Mouse (Mus musculus) myocyte (in vitro differentiated cells): ENCODE measurements around the gene Aig1.

Source experiments
- CEBPB ChIP-seq: IDR thresholded peaks from 2 replicates; pipeline ENCODE4 v1.6.1; 2011; ENCODE audit warnings: mild to moderate bottlenecking, moderate library complexity; ENCODE audit not compliant: poor library complexity, insufficient read depth, severe bottlenecking
- E2F4 ChIP-seq: IDR thresholded peaks from one replicate; pipeline ENCODE4 v1.6.1; 2011; ENCODE audit warnings: mild to moderate bottlenecking, control low read depth, moderate library complexity; ENCODE audit not compliant: insufficient read depth
- MAX ChIP-seq: IDR thresholded peaks from one replicate; pipeline ENCODE4 v1.6.1; 2011; ENCODE audit warnings: low read depth, mild to moderate bottlenecking, control low read depth
- MYOD1 ChIP-seq, 3 experiments: IDR thresholded peaks; one replicate each; pipeline ENCODE4 v1.6.1; 2011; ENCODE audit warnings: control low read depth in 2 of 3, low read depth in 2 of 3, mild to moderate bottlenecking in 2 of 3, moderate library complexity in 1 of 3; ENCODE audit not compliant: insufficient read length in 2 of 3, control insufficient read depth in 1 of 3
- MYOG ChIP-seq, 3 experiments: IDR thresholded peaks; one replicate each; pipeline ENCODE4 v1.6.1; 2011; ENCODE audit warnings: control low read depth in 2 of 3, low read depth in 2 of 3, mild to moderate bottlenecking in 2 of 3; ENCODE audit not compliant: insufficient read length in 2 of 3, control insufficient read depth in 1 of 3, insufficient read depth in 1 of 3
- POLR2A ChIP-seq: IDR thresholded peaks from one replicate; pipeline ENCODE4 v1.6.1; 2011; ENCODE audit warnings: low read depth, mild to moderate bottlenecking, control low read depth, moderate library complexity; ENCODE audit not compliant: insufficient read length
- POLR2AphosphoS2 ChIP-seq: IDR thresholded peaks from one replicate; pipeline ENCODE4 v1.6.1; 2011; ENCODE audit warnings: low read depth, control low read depth; ENCODE audit not compliant: insufficient read length
- REST ChIP-seq: IDR thresholded peaks from one replicate; pipeline ENCODE4 v1.6.1; 2011; ENCODE audit warnings: mild to moderate bottlenecking, control low read depth, moderate library complexity; ENCODE audit not compliant: insufficient read depth, insufficient read length
- SRF ChIP-seq: IDR thresholded peaks from one replicate; pipeline ENCODE4 v1.6.1; 2011; ENCODE audit warnings: low read depth; ENCODE audit not compliant: control insufficient read depth, insufficient read length
- TCF12 ChIP-seq: IDR thresholded peaks from one replicate; pipeline ENCODE4 v1.6.1; 2011; ENCODE audit warnings: mild to moderate bottlenecking, control low read depth; ENCODE audit not compliant: poor library complexity, insufficient read depth, severe bottlenecking
- TCF3 ChIP-seq: IDR thresholded peaks from one replicate; pipeline ENCODE4 v1.6.1; 2011; ENCODE audit warnings: low read depth, control low read depth; ENCODE audit not compliant: insufficient read length
- USF1 ChIP-seq: IDR thresholded peaks from one replicate; pipeline ENCODE4 v1.6.1; 2011; ENCODE audit warnings: low read depth, mild to moderate bottlenecking, control low read depth, moderate library complexity

GRCm38 (mm10) chr10:13754712-13755111, 114.1 kb downstream of the Aig1 start:
- TF ChIP-seq SRF (no peak), E2F4 (no peak), TCF12 (no peak), POLR2A (no peak), REST (no peak), CEBPB (no peak), MAX (no peak), POLR2AphosphoS2 (no peak), MYOD1 (IDR thresholded peaks at IDR 0.05; ENCODE audit: control insufficient read depth in 1 of 3, insufficient read length in 2 of 3, low read depth in 2 of 3) (no peak), USF1 (no peak), MYOG (IDR thresholded peaks at IDR 0.05; ENCODE audit: control insufficient read depth in 1 of 3, insufficient read depth in 1 of 3, insufficient read length in 2 of 3, low read depth in 2 of 3) (no peak), TCF3 (no peak)
